Mouse (Mus musculus) intestine, postnatal 0 days (tissue): ENCODE measurements at regions not wholly inside any gene's neighbourhood (a gene's known extent, or its start where the extent isn't known, plus 50 kb on each side); places are given as distances from the start of the nearest gene placed in this dataset.

Experiments used
- ATAC-seq: fragments of 200-750 bp; cut with Nextera tagmentation; 2 replicates; pipeline ENCODE4 v1.8.0; 2017; ENCODE audit warnings: mild to moderate bottlenecking, moderate TSS enrichment, moderate library complexity
- H3K27ac ChIP-seq: fragments of 300-500 bp; sonication (generic); 2 replicates; pipeline ENCODE4 v1.5.1; 2014; ENCODE audit warnings: mild to moderate bottlenecking, low read depth, low read length, moderate library complexity
- H3K27me3 ChIP-seq: fragments of 300-500 bp; sonication (generic); replicated peaks from 2 replicates; pipeline ENCODE4 v1.6.1; 2014; ENCODE audit warnings: low read length, mixed read lengths; ENCODE audit not compliant: control insufficient read depth, insufficient read depth
- H3K36me3 ChIP-seq: fragments of 300-500 bp; sonication (generic); 2 replicates; pipeline ENCODE4 v1.6.1; 2014; ENCODE audit warnings: mild to moderate bottlenecking, moderate library complexity; ENCODE audit not compliant: control insufficient read depth, insufficient read depth
- H3K4me1 ChIP-seq: fragments of 300-500 bp; sonication (generic); replicated peaks from 2 replicates; pipeline ENCODE4 v1.6.1; 2014; ENCODE audit warnings: antibody characterized with exemption, low read length, mixed read lengths; ENCODE audit not compliant: control insufficient read depth, insufficient read depth
- H3K4me2 ChIP-seq: fragments of 300-500 bp; sonication (generic); replicated peaks from 2 replicates; pipeline ENCODE4 v1.6.1; 2014; ENCODE audit warnings: low read depth, mild to moderate bottlenecking, moderate library complexity
- H3K4me3 ChIP-seq: fragments of 300-500 bp; sonication (generic); 2 replicates; pipeline ENCODE4 v1.5.1; 2014; ENCODE audit warnings: low read depth, low read length
- H3K9ac ChIP-seq: fragments of 300-500 bp; sonication (generic); 2 replicates; pipeline ENCODE4 v1.6.1; 2014; ENCODE audit warnings: mild to moderate bottlenecking, low read depth, low read length
- H3K9me3 ChIP-seq: fragments of 300-500 bp; sonication (generic); 2 replicates; pipeline ENCODE4 v1.6.1; 2016; ENCODE audit warnings: mixed run types; ENCODE audit not compliant: control insufficient read depth
- CTCF ChIP-seq: sonication (generic); IDR thresholded peaks from 2 replicates; pipeline ENCODE4 v1.5.1; 2016; ENCODE audit warnings: low read depth, mild to moderate bottlenecking, control low read depth, antibody characterized with exemption, moderate library complexity
- WGBS: fragments of 180-500 bp; shearing (Covaris S2); extraction: QIAGEN DNeasy Blood & Tissue Kit; methylation state at CpG from one replicate; pipeline ENCODE4 v1.1.7; 2014; 5-methylcytosine and 5-hydroxymethylcytosine counted together

GRCm38 (mm10) chr11:40561400-40561799 is 133.6 kb downstream of the Mat2b start:
- TF ChIP-seq CTCF, result no peak
- no peaks in the 10 kb centered on the region for H3K4me1 ChIP-seq
- no peak overlapping the region for H3K9ac ChIP-seq
- no peak overlapping the region for H3K27ac ChIP-seq
- WGBS, result 78% methylated on average over 2 of the region's 2 CpGs
- no peaks in the 10 kb centered on the region for H3K36me3 ChIP-seq
- no peak for ATAC-seq
- H3K27me3 ChIP-seq, result no peaks in the 10 kb centered on the region
- no peak overlapping the region for H3K4me3 ChIP-seq
- H3K9me3 ChIP-seq, result no peaks in the 10 kb centered on the region
- no peak overlapping the region for H3K4me2 ChIP-seq

- Histone ChIP-seq H3K4me3 (no peak overlapping the region), H3K4me2 (no peak overlapping the region), H3K36me3 (no peaks in the 10 kb centered on the region), H3K9me3 (no peaks in the 10 kb centered on the region), H3K4me1 (no peaks in the 10 kb centered on the region), H3K27me3 (no peaks in the 10 kb centered on the region), H3K9ac (no peak overlapping the region), H3K27ac (no peak overlapping the region)
- no peak for ATAC-seq
- TF ChIP-seq CTCF, result no peak
- WGBS, result 67% methylated on average over 2 of the region's 2 CpGs
These were observed 136.5 kb downstream of the Mat2b start for GRCm38 (mm10) chr11:40558486-40558885.

GRCm38 (mm10) chr11:40554867-40555794 is 139.9 kb downstream of the Mat2b start:
- H3K4me2 ChIP-seq, result no peak overlapping the region
- H3K9me3 ChIP-seq, result no peaks in the 10 kb centered on the region
- no peak for TF ChIP-seq CTCF
- H3K36me3 ChIP-seq, result no peaks in the 10 kb centered on the region
- WGBS, result 64% methylated on average over 11 of the region's 11 CpGs
- H3K27ac ChIP-seq, result no peak overlapping the region
- H3K27me3 ChIP-seq, result no peaks in the 10 kb centered on the region
- ATAC-seq, result no peak
- no peak overlapping the region for H3K4me3 ChIP-seq
- H3K9ac ChIP-seq, result no peak overlapping the region
- H3K4me1 ChIP-seq, result no peaks in the 10 kb centered on the region

- no peaks in the 10 kb centered on the region for H3K27me3 ChIP-seq
- H3K36me3 ChIP-seq, result no peaks in the 10 kb centered on the region
- ATAC-seq, result no peak
- H3K27ac ChIP-seq, result no peak overlapping the region
- no peak for TF ChIP-seq CTCF
- H3K4me3 ChIP-seq, result no peak overlapping the region
- 66% methylated on average over 2 of the region's 2 CpGs for WGBS
- H3K4me2 ChIP-seq, result no peak overlapping the region
- H3K9me3 ChIP-seq, result no peaks in the 10 kb centered on the region
- no peak overlapping the region for H3K9ac ChIP-seq
- H3K4me1 ChIP-seq, result no peaks in the 10 kb centered on the region
These were observed 142.9 kb downstream of the Mat2b start for GRCm38 (mm10) chr11:40552054-40552453.

GRCm38 (mm10) chr11:40546596-40546995 is 148.4 kb downstream of the Mat2b start:
- H3K27me3 ChIP-seq, result no peaks in the 10 kb centered on the region
- H3K4me1 ChIP-seq, result no peaks in the 10 kb centered on the region
- no peak overlapping the region for H3K27ac ChIP-seq
- WGBS, result 72% methylated on average over 2 of the region's 2 CpGs
- no peak overlapping the region for H3K9ac ChIP-seq
- H3K4me3 ChIP-seq, result no peak overlapping the region
- no peak overlapping the region for H3K4me2 ChIP-seq
- TF ChIP-seq CTCF, result no peak
- no peak for ATAC-seq
- no peaks in the 10 kb centered on the region for H3K36me3 ChIP-seq
- H3K9me3 ChIP-seq, result no peaks in the 10 kb centered on the region

- H3K4me1 ChIP-seq, result no peaks in the 10 kb centered on the region
- no peak overlapping the region for H3K9ac ChIP-seq
- 67% methylated on average over 1 of the region's 1 CpGs for WGBS
- no peak overlapping the region for H3K27ac ChIP-seq
- H3K36me3 ChIP-seq, result no peaks in the 10 kb centered on the region
- H3K27me3 ChIP-seq, result no peaks in the 10 kb centered on the region
- no peak overlapping the region for H3K4me2 ChIP-seq
- no peak overlapping the region for H3K4me3 ChIP-seq
- no peaks in the 10 kb centered on the region for H3K9me3 ChIP-seq
- no peak for TF ChIP-seq CTCF
- ATAC-seq, result no peak
These were observed 149.5 kb downstream of the Mat2b start for GRCm38 (mm10) chr11:40545537-40545936.
